ENCODE assay signal across 18 mouse cellular contexts in genomic region chr5:22670296-22670695, GRCm38 (mm10).
"Had no signal": no experiment of that assay in that cellular context is flagged by ENCODE, and none has a peak within 500 bp of the region (broad histone marks: within the 10 kb centered on the region; RNA-seq: fewer than 3 reads in every experiment).

No protein-coding gene starts in this region.

- ATAC-seq: liver, embryonic 12.5 days; midbrain, embryonic 16.5 days had no signal

- H3K4me2 ChIP-seq: limb, embryonic 13.5 days; liver, embryonic 12.5 days; liver, embryonic 15.5 days; lung, embryonic 15.5 days had no signal

- H3K4me1 ChIP-seq: limb, embryonic 10.5 days; limb, embryonic 13.5 days; liver, embryonic 12.5 days; liver, embryonic 15.5 days; lung, embryonic 15.5 days; megakaryocyte, embryonic 14.5 days; midbrain, embryonic 10.5 days had no signal

- H3K9me3 ChIP-seq: limb, embryonic 10.5 days; limb, embryonic 13.5 days; liver, embryonic 12.5 days; liver, embryonic 15.5 days; lung, embryonic 15.5 days; megakaryocyte, embryonic 14.5 days; midbrain, embryonic 10.5 days had no signal

- DNase-seq: kidney, postnatal 25 days; layer of hippocampus, adult 9-11 months; liver; lung, adult 18-20 months; lung, postnatal 10 days; lung, postnatal 36 days; thymus, adult 18-20 months; thymus, postnatal 36 days had no signal

- H3K9ac ChIP-seq: limb, embryonic 13.5 days; liver, embryonic 12.5 days; liver, embryonic 15.5 days; lung, embryonic 15.5 days had no signal

- H3K4me3 ChIP-seq: layer of hippocampus, adult 2 months; limb, embryonic 10.5 days; limb, embryonic 13.5 days; liver, embryonic 12.5 days; liver, embryonic 15.5 days; lung, embryonic 15.5 days; megakaryocyte, embryonic 14.5 days; midbrain, embryonic 10.5 days had no signal

- H3K27ac ChIP-seq: kidney, postnatal 0 days; layer of hippocampus, adult 2 months; limb, embryonic 10.5 days; limb, embryonic 13.5 days; liver, embryonic 12.5 days; liver, embryonic 15.5 days; lung, embryonic 15.5 days; midbrain, embryonic 10.5 days had no signal

- H3K27me3 ChIP-seq: limb, embryonic 13.5 days; liver, embryonic 12.5 days; liver, embryonic 15.5 days; lung, embryonic 15.5 days; megakaryocyte, embryonic 14.5 days had no signal

- H3K36me3 ChIP-seq: limb, embryonic 10.5 days; limb, embryonic 13.5 days; liver, embryonic 12.5 days; liver, embryonic 15.5 days; lung, embryonic 15.5 days; midbrain, embryonic 10.5 days had no signal
